Mouse (Mus musculus) liver, embryonic 12.5 days (tissue): Measurements from ENCODE around the gene AC109138.7. TPM values are rescaled to one million over a fixed set of nuclear protein-coding genes. Genes with fewer than 3 reads are reported as not detected.
A peak's percentile ranks its signal among the peaks of the same experiment; 100 is the strongest.

Experiments used
- ATAC-seq: fragments of 200-750 bp; cut with Nextera tagmentation; 2 replicates; pipeline ENCODE4 v1.8.0; 2017; ENCODE audit warnings: moderate number of reproducible peaks, mild to moderate bottlenecking, moderate library complexity
- H3K27ac ChIP-seq: fragments of 300-500 bp; sonication (generic); 2 replicates; pipeline ENCODE4 v1.5.1; 2016; ENCODE audit warnings: mild to moderate bottlenecking
- H3K27me3 ChIP-seq: fragments of 300-500 bp; sonication (generic); replicated peaks from 2 replicates; pipeline ENCODE4 v1.6.1; 2016; ENCODE audit warnings: mild to moderate bottlenecking, moderate library complexity
- H3K36me3 ChIP-seq: fragments of 300-500 bp; sonication (generic); 2 replicates; pipeline ENCODE4 v1.6.1; 2016; ENCODE audit warnings: mild to moderate bottlenecking, moderate library complexity
- H3K4me1 ChIP-seq: fragments of 300-500 bp; sonication (generic); 2 replicates; pipeline ENCODE4 v1.6.1; 2016
- H3K4me2 ChIP-seq: fragments of 300-500 bp; sonication (generic); 2 replicates; pipeline ENCODE4 v1.6.1; 2016; ENCODE audit warnings: mild to moderate bottlenecking, moderate library complexity
- H3K4me3 ChIP-seq: fragments of 300-500 bp; sonication (generic); 2 replicates; pipeline ENCODE4 v1.5.1; 2016; ENCODE audit warnings: mild to moderate bottlenecking, moderate library complexity
- H3K9ac ChIP-seq: fragments of 300-500 bp; sonication (generic); 2 replicates; pipeline ENCODE4 v1.6.1; 2016; ENCODE audit warnings: mild to moderate bottlenecking, moderate library complexity
- H3K9me3 ChIP-seq: fragments of 300-500 bp; sonication (generic); replicated peaks from 2 replicates; pipeline ENCODE4 v1.6.1; 2016; ENCODE audit warnings: mild to moderate bottlenecking, moderate library complexity
- WGBS: fragments of 180-500 bp; shearing (Covaris S2); methylation state at CpG from one replicate; pipeline ENCODE4 v1.1.7; 2016; ENCODE audit not compliant: insufficient replicate concordance; 5-methylcytosine and 5-hydroxymethylcytosine counted together
- polyA plus RNA-seq: library from polyadenylated mRNA; unstranded; fragments of >200 nt; fragmentation: Nextera tagmentation; extraction: Ambion mirVana; gene quantifications from 2 replicates; pipeline ENCODE4 v1.2.1, GENCODE M21; 2016

Gene AC109138.7
- polyA plus RNA-seq, 1 experiment from 2014 or later = not detected

- H3K27me3 ChIP-seq = peaks cover 94% of the 10 kb centered on the region
- H3K9ac ChIP-seq = no peak overlapping the region
- no peaks in the 10 kb centered on the region for H3K36me3 ChIP-seq
- H3K4me2 ChIP-seq = no peak overlapping the region
- no peaks in the 10 kb centered on the region for H3K9me3 ChIP-seq
- peaks cover 47% of the 10 kb centered on the region for H3K4me1 ChIP-seq
- H3K27ac ChIP-seq = no peak overlapping the region
- ATAC-seq = no peak
- H3K4me3 ChIP-seq = no peak overlapping the region
- 28% methylated on average over 4 of the region's 4 CpGs for WGBS
These were observed 2.1 kb upstream of the AC109138.7 start for GRCm38 (mm10) chr19:4211891-4212588.

GRCm38 (mm10) chr19:4213524-4213974 is 608 bp upstream of the AC109138.7 start:
- WGBS = 6% methylated on average over 9 of the region's 9 CpGs
- Histone ChIP-seq H3K27me3 (peaks cover 99% of the 10 kb centered on the region), H3K36me3 (no peaks in the 10 kb centered on the region), H3K4me2 (peak overlapping the region; percentile 77), H3K9ac (no peak overlapping the region), H3K27ac (no peak overlapping the region), H3K4me1 (peaks cover 45% of the 10 kb centered on the region), H3K4me3 (peak overlapping the region; percentile 57), H3K9me3 (no peaks in the 10 kb centered on the region)
- ATAC-seq = no peak

GRCm38 (mm10) chr19:4214771-4215450 is 754 bp downstream of the AC109138.7 start:
- Histone ChIP-seq H3K9ac (peak overlapping the region; percentile 67), H3K4me1 (peaks cover 51% of the 10 kb centered on the region), H3K36me3 (no peaks in the 10 kb centered on the region), H3K27me3 (peaks cover 98% of the 10 kb centered on the region), H3K4me3 (peak overlapping the region; percentile 57), H3K4me2 (peak overlapping the region; percentile 77), H3K9me3 (no peaks in the 10 kb centered on the region), H3K27ac (peak overlapping the region; percentile 57)
- ATAC-seq = peak; percentile 23; the same call in 1 of the 2 replicates
- under 1% methylated on average over 58 of the region's 81 CpGs for WGBS

GRCm38 (mm10) chr19:4215451-4215840 is 1.3 kb downstream of the AC109138.7 start:
- H3K27ac ChIP-seq = peak overlapping the region; percentile 57; the same call in 1 of the 2 replicates
- peak overlapping the region; percentile 77 for H3K4me2 ChIP-seq
- no peaks in the 10 kb centered on the region for H3K9me3 ChIP-seq
- WGBS = 3% methylated on average over 14 of the region's 21 CpGs
- H3K4me3 ChIP-seq = peak overlapping the region; percentile 57
- H3K36me3 ChIP-seq = no peaks in the 10 kb centered on the region
- peak overlapping the region; percentile 67; the same call in 1 of the 2 replicates for H3K9ac ChIP-seq
- ATAC-seq = no peak
- peaks cover 98% of the 10 kb centered on the region for H3K27me3 ChIP-seq
- H3K4me1 ChIP-seq = peaks cover 57% of the 10 kb centered on the region

GRCm38 (mm10) chr19:4216041-4216685 is 2.0 kb downstream of the AC109138.7 start:
- no peak overlapping the region for H3K4me3 ChIP-seq
- no peak for ATAC-seq
- H3K4me2 ChIP-seq = no peak overlapping the region; the same call in 1 of the 2 replicates
- H3K9ac ChIP-seq = no peak overlapping the region
- peaks cover 64% of the 10 kb centered on the region for H3K4me1 ChIP-seq
- H3K9me3 ChIP-seq = no peaks in the 10 kb centered on the region
- no peaks in the 10 kb centered on the region for H3K36me3 ChIP-seq
- H3K27me3 ChIP-seq = peaks cover 98% of the 10 kb centered on the region
- no peak overlapping the region for H3K27ac ChIP-seq
- WGBS = 9% methylated on average over 14 of the region's 14 CpGs

GRCm38 (mm10) chr19:4217140-4217539 is 3.0 kb downstream of the AC109138.7 start:
- 38% methylated on average over 5 of the region's 5 CpGs for WGBS
- peaks cover 98% of the 10 kb centered on the region for H3K27me3 ChIP-seq
- no peaks in the 10 kb centered on the region for H3K36me3 ChIP-seq
- no peak overlapping the region for H3K4me3 ChIP-seq
- ATAC-seq = 0 out of 2 replicates have a peak, but pooled peaks have one; percentile 9
- no peak overlapping the region for H3K9ac ChIP-seq
- H3K4me2 ChIP-seq = no peak overlapping the region
- H3K4me1 ChIP-seq = peaks cover 74% of the 10 kb centered on the region
- H3K9me3 ChIP-seq = no peaks in the 10 kb centered on the region
- no peak overlapping the region for H3K27ac ChIP-seq

- Histone ChIP-seq H3K9me3 (no peaks in the 10 kb centered on the region), H3K4me3 (no peak overlapping the region), H3K9ac (no peak overlapping the region), H3K4me1 (peaks cover 78% of the 10 kb centered on the region), H3K4me2 (no peak overlapping the region), H3K27ac (no peak overlapping the region), H3K27me3 (peaks cover 98% of the 10 kb centered on the region), H3K36me3 (no peaks in the 10 kb centered on the region)
- WGBS = 54% methylated on average over 3 of the region's 3 CpGs
- ATAC-seq = no peak
These were observed 3.7 kb downstream of the AC109138.7 start for GRCm38 (mm10) chr19:4217855-4218254.

- no peak overlapping the region for H3K27ac ChIP-seq
- no peaks in the 10 kb centered on the region for H3K36me3 ChIP-seq
- 81% methylated on average over 11 of the region's 11 CpGs for WGBS
- no peak overlapping the region for H3K4me2 ChIP-seq
- H3K9ac ChIP-seq = no peak overlapping the region
- ATAC-seq = no peak
- peaks cover 97% of the 10 kb centered on the region for H3K27me3 ChIP-seq
- peaks cover 79% of the 10 kb centered on the region for H3K4me1 ChIP-seq
- H3K4me3 ChIP-seq = no peak overlapping the region
- no peaks in the 10 kb centered on the region for H3K9me3 ChIP-seq
These were observed 4.1 kb downstream of the AC109138.7 start for GRCm38 (mm10) chr19:4218293-4218692.

GRCm38 (mm10) chr19:4218784-4219183 is 4.6 kb downstream of the AC109138.7 start:
- Histone ChIP-seq H3K9ac (no peak overlapping the region), H3K9me3 (no peaks in the 10 kb centered on the region), H3K36me3 (no peaks in the 10 kb centered on the region), H3K4me3 (no peak overlapping the region), H3K4me1 (peaks cover 79% of the 10 kb centered on the region), H3K4me2 (no peak overlapping the region), H3K27me3 (peaks cover 97% of the 10 kb centered on the region), H3K27ac (no peak overlapping the region)
- no peak for ATAC-seq
- 12% methylated on average over 1 of the region's 1 CpGs for WGBS

GRCm38 (mm10) chr19:4219943-4220342 is 5.8 kb downstream of the AC109138.7 start:
- Histone ChIP-seq H3K4me2 (no peak overlapping the region), H3K27me3 (peaks cover 90% of the 10 kb centered on the region), H3K4me1 (peaks cover 67% of the 10 kb centered on the region), H3K27ac (no peak overlapping the region), H3K9me3 (no peaks in the 10 kb centered on the region), H3K36me3 (no peaks in the 10 kb centered on the region), H3K9ac (no peak overlapping the region), H3K4me3 (no peak overlapping the region)
- WGBS = 78% methylated on average over 6 of the region's 6 CpGs
- no peak for ATAC-seq

- Histone ChIP-seq H3K4me1 (peaks cover 63% of the 10 kb centered on the region), H3K9ac (peak overlapping the region; percentile 18; the same call in 1 of the 2 replicates), H3K4me2 (peak overlapping the region; percentile 5; the same call in 1 of the 2 replicates), H3K27me3 (peaks cover 88% of the 10 kb centered on the region), H3K36me3 (no peaks in the 10 kb centered on the region), H3K4me3 (no peak overlapping the region), H3K27ac (no peak overlapping the region), H3K9me3 (no peaks in the 10 kb centered on the region)
- 40% methylated on average over 4 of the region's 4 CpGs for WGBS
- peak; percentile 49; the same call in 1 of the 2 replicates for ATAC-seq
These were observed 6.3 kb downstream of the AC109138.7 start for GRCm38 (mm10) chr19:4220416-4220815.
